Mouse (Mus musculus): ENCODE data around the gene Ubqln1. TPM values are rescaled to one million over a fixed set of nuclear protein-coding genes. Genes with fewer than 3 reads are reported as not detected.

Gene Ubqln1
- polyA plus RNA-seq (2015; fragmentation: Illumina TruSeq; extraction: RNeasy Lipid Tissue Mini Kit (QIAGEN cat#74804); ENCODE audit: insufficient read depth, low replicate concordance), result 98.1 TPM

GRCm38 (mm10) chr13:58215592-58216341 is at the start of gene Ubqln1:
Ubqln1 (minus strand) TSS chr13:58215653.

GRCm38 (mm10) chr13:58157447-58158098 is 57.9 kb downstream of the Ubqln1 start, which contains the start of gene Idnk:
Idnk (plus strand) TSS chr13:58157649.

GRCm38 (mm10) chr13:58128396-58128767 is 87.1 kb downstream of the Ubqln1 start, which contains the start of gene Hnrnpa0:
Hnrnpa0 (minus strand) TSS chr13:58128556.

Other genes with a start within 250 kb of the Ubqln1 start
- gene Klhl3, start 102.1 kb downstream of the Ubqln1 start, polyA plus RNA-seq (2015; fragmentation: Illumina TruSeq; extraction: RNeasy Lipid Tissue Mini Kit (QIAGEN cat#74804); ENCODE audit: insufficient read depth, low replicate concordance), result 1.5 TPM
- 83.3 TPM for gene Hnrnpa0, start 87.1 kb downstream of the Ubqln1 start, polyA plus RNA-seq (2015; fragmentation: Illumina TruSeq; extraction: RNeasy Lipid Tissue Mini Kit (QIAGEN cat#74804); ENCODE audit: insufficient read depth, low replicate concordance)
- gene Idnk, start 58.0 kb downstream of the Ubqln1 start, polyA plus RNA-seq (2015; fragmentation: Illumina TruSeq; extraction: RNeasy Lipid Tissue Mini Kit (QIAGEN cat#74804); ENCODE audit: insufficient read depth, low replicate concordance), result 93.2 TPM
- gene Gkap1, start 60.0 kb upstream of the Ubqln1 start, polyA plus RNA-seq (2015; fragmentation: Illumina TruSeq; extraction: RNeasy Lipid Tissue Mini Kit (QIAGEN cat#74804); ENCODE audit: insufficient read depth, low replicate concordance), result 16.6 TPM
- gene Kif27, start 143.5 kb upstream of the Ubqln1 start, polyA plus RNA-seq (2015; fragmentation: Illumina TruSeq; extraction: RNeasy Lipid Tissue Mini Kit (QIAGEN cat#74804); ENCODE audit: insufficient read depth, low replicate concordance), result 0.18 TPM
- 18.7 TPM for gene 2210016F16Rik, start 169.6 kb upstream of the Ubqln1 start, polyA plus RNA-seq (2015; fragmentation: Illumina TruSeq; extraction: RNeasy Lipid Tissue Mini Kit (QIAGEN cat#74804); ENCODE audit: insufficient read depth, low replicate concordance)
- gene Rmi1, start 186.6 kb upstream of the Ubqln1 start, polyA plus RNA-seq (2015; fragmentation: Illumina TruSeq; extraction: RNeasy Lipid Tissue Mini Kit (QIAGEN cat#74804); ENCODE audit: insufficient read depth, low replicate concordance), result 68.7 TPM
- gene Hnrnpk, start 187.7 kb upstream of the Ubqln1 start, polyA plus RNA-seq (2015; fragmentation: Illumina TruSeq; extraction: RNeasy Lipid Tissue Mini Kit (QIAGEN cat#74804); ENCODE audit: insufficient read depth, low replicate concordance), result 1,416 TPM